Mouse (Mus musculus): ENCODE measurements around the gene Gm20388. TPM values are rescaled to one million over a fixed set of nuclear protein-coding genes. Genes with fewer than 3 reads are reported as not detected.

The Gm20388 gene
- polyA plus RNA-seq, 1 experiment from 2014 or later = 2.5 TPM

- Histone ChIP-seq H3K27ac (no peak overlapping the region; the same call in 1 of the 2 replicates), H3K9me3 (replicated peaks) (no peaks in the 10 kb centered on the region), H3K4me1 (no peaks in the 10 kb centered on the region), H3K27me3 (ENCODE audit: low read depth, poor library complexity, severe bottlenecking) (no peaks in the 10 kb centered on the region), H3K4me3 (no peak overlapping the region), H3K36me3 (peaks cover 91% of the 10 kb centered on the region)
- 72% methylated on average over 8 of the region's 8 CpGs for WGBS
- DNase-seq (ENCODE audit: low spot score) = peak; percentile 45
Measured at GRCm38 (mm10) chr8:121977819-121978590, 2067.4 kb downstream of the Gm20388 start.

GRCm38 (mm10) chr8:121978670-121979069, 2068.0 kb downstream of the Gm20388 start:
- Histone ChIP-seq H3K27me3 (ENCODE audit: low read depth, poor library complexity, severe bottlenecking) (no peaks in the 10 kb centered on the region), H3K36me3 (peaks cover 96% of the 10 kb centered on the region), H3K9me3 (replicated peaks) (no peaks in the 10 kb centered on the region), H3K27ac (no peak overlapping the region), H3K4me3 (no peak overlapping the region), H3K4me1 (no peaks in the 10 kb centered on the region)
- 94% methylated on average over 13 of the region's 13 CpGs for whole genome bisulfite sequencing
- no peak for DNase-seq (ENCODE audit: low spot score)

GRCm38 (mm10) chr8:121980792-121981519, 2070.3 kb downstream of the Gm20388 start:
- Histone ChIP-seq H3K27ac (no peak overlapping the region), H3K9me3 (replicated peaks) (no peaks in the 10 kb centered on the region), H3K27me3 (ENCODE audit: low read depth, poor library complexity, severe bottlenecking) (no peaks in the 10 kb centered on the region), H3K4me3 (no peak overlapping the region), H3K4me1 (no peaks in the 10 kb centered on the region), H3K36me3 (peaks cover 96% of the 10 kb centered on the region)
- WGBS = 94% methylated on average over 11 of the region's 11 CpGs
- DNase-seq (ENCODE audit: low spot score) = no peak

- Histone ChIP-seq H3K9me3 (replicated peaks) (no peaks in the 10 kb centered on the region), H3K4me1 (no peaks in the 10 kb centered on the region), H3K36me3 (peaks cover 96% of the 10 kb centered on the region), H3K4me3 (no peak overlapping the region), H3K27ac (no peak overlapping the region), H3K27me3 (ENCODE audit: low read depth, poor library complexity, severe bottlenecking) (no peaks in the 10 kb centered on the region)
- WGBS = 94% methylated on average over 7 of the region's 7 CpGs
- no peak for DNase-seq (ENCODE audit: low spot score)
Measured at GRCm38 (mm10) chr8:121981520-121981895, 2070.9 kb downstream of the Gm20388 start.

GRCm38 (mm10) chr8:121985673-121986072, 2075.0 kb downstream of the Gm20388 start:
- no peak overlapping the region for H3K27ac ChIP-seq
- H3K9me3 ChIP-seq (replicated peaks) = no peaks in the 10 kb centered on the region
- no peaks in the 10 kb centered on the region for H3K27me3 ChIP-seq (ENCODE audit: low read depth, poor library complexity, severe bottlenecking)
- H3K4me3 ChIP-seq = no peak overlapping the region
- H3K4me1 ChIP-seq = no peaks in the 10 kb centered on the region
- DNase-seq (ENCODE audit: low spot score) = no peak
- 98% methylated on average over 3 of the region's 3 CpGs for WGBS
- H3K36me3 ChIP-seq = peaks cover 100% of the 10 kb centered on the region

- Histone ChIP-seq H3K4me3 (no peak overlapping the region), H3K36me3 (peaks cover 100% of the 10 kb centered on the region), H3K4me1 (no peaks in the 10 kb centered on the region), H3K27ac (no peak overlapping the region), H3K27me3 (ENCODE audit: low read depth, poor library complexity, severe bottlenecking) (no peaks in the 10 kb centered on the region), H3K9me3 (replicated peaks) (no peaks in the 10 kb centered on the region)
- 89% methylated on average over 5 of the region's 5 CpGs for WGBS
- DNase-seq (ENCODE audit: low spot score) = no peak
Measured at GRCm38 (mm10) chr8:121987892-121988291, 2077.3 kb downstream of the Gm20388 start.

- H3K4me1 ChIP-seq = no peaks in the 10 kb centered on the region
- H3K27ac ChIP-seq = no peak overlapping the region
- H3K4me3 ChIP-seq = no peak overlapping the region
- no peak for DNase-seq (ENCODE audit: low spot score)
- WGBS = 94% methylated on average over 9 of the region's 9 CpGs
- no peaks in the 10 kb centered on the region for H3K27me3 ChIP-seq (ENCODE audit: low read depth, poor library complexity, severe bottlenecking)
- peaks cover 95% of the 10 kb centered on the region for H3K36me3 ChIP-seq
- H3K9me3 ChIP-seq (replicated peaks) = no peaks in the 10 kb centered on the region
Measured at GRCm38 (mm10) chr8:121990506-121991255, 2080.0 kb downstream of the Gm20388 start.

GRCm38 (mm10) chr8:121991611-121992010, 2081.0 kb downstream of the Gm20388 start:
- 92% methylated on average over 7 of the region's 7 CpGs for WGBS
- no peaks in the 10 kb centered on the region for H3K9me3 ChIP-seq (replicated peaks)

GRCm38 (mm10) chr8:121992911-121993310, 2082.3 kb downstream of the Gm20388 start:
- H3K9me3 ChIP-seq (replicated peaks) = no peaks in the 10 kb centered on the region
- H3K4me1 ChIP-seq = no peaks in the 10 kb centered on the region
- 83% methylated on average over 4 of the region's 4 CpGs for WGBS
- peaks cover 95% of the 10 kb centered on the region for H3K36me3 ChIP-seq
- H3K27ac ChIP-seq = no peak overlapping the region
- H3K4me3 ChIP-seq = no peak overlapping the region
- no peaks in the 10 kb centered on the region for H3K27me3 ChIP-seq (ENCODE audit: low read depth, poor library complexity, severe bottlenecking)
- no peak for DNase-seq (ENCODE audit: low spot score)

More at GRCm38 (mm10) chr8:121991611-121992010, 2081.0 kb downstream of the Gm20388 start:
- no peak overlapping the region for H3K27ac ChIP-seq
- DNase-seq (ENCODE audit: low spot score) = no peak
- H3K36me3 ChIP-seq = peaks cover 95% of the 10 kb centered on the region
- H3K4me1 ChIP-seq = no peaks in the 10 kb centered on the region
- no peak overlapping the region for H3K4me3 ChIP-seq
- H3K27me3 ChIP-seq (ENCODE audit: low read depth, poor library complexity, severe bottlenecking) = no peaks in the 10 kb centered on the region

GRCm38 (mm10) chr8:121995112-121995511, 2084.5 kb downstream of the Gm20388 start:
- H3K9me3 ChIP-seq (replicated peaks) = no peaks in the 10 kb centered on the region
- H3K4me3 ChIP-seq = no peak overlapping the region
- DNase-seq (ENCODE audit: low spot score) = no peak
- H3K36me3 ChIP-seq = peaks cover 95% of the 10 kb centered on the region
- WGBS = 87% methylated on average over 4 of the region's 4 CpGs
- no peaks in the 10 kb centered on the region for H3K4me1 ChIP-seq
- no peaks in the 10 kb centered on the region for H3K27me3 ChIP-seq (ENCODE audit: low read depth, poor library complexity, severe bottlenecking)
- H3K27ac ChIP-seq = no peak overlapping the region

- Histone ChIP-seq H3K9me3 (replicated peaks) (no peaks in the 10 kb centered on the region), H3K4me3 (no peak overlapping the region), H3K4me1 (no peaks in the 10 kb centered on the region), H3K27me3 (ENCODE audit: low read depth, poor library complexity, severe bottlenecking) (no peaks in the 10 kb centered on the region), H3K27ac (no peak overlapping the region), H3K36me3 (peaks cover 95% of the 10 kb centered on the region)
- no peak for DNase-seq (ENCODE audit: low spot score)
- 92% methylated on average over 3 of the region's 3 CpGs for WGBS
Measured at GRCm38 (mm10) chr8:121995895-121996294, 2085.3 kb downstream of the Gm20388 start.

GRCm38 (mm10) chr8:121998631-121999030, 2088.0 kb downstream of the Gm20388 start:
- no peaks in the 10 kb centered on the region for H3K4me1 ChIP-seq
- H3K27ac ChIP-seq = no peak overlapping the region
- 95% methylated on average over 4 of the region's 4 CpGs for WGBS
- H3K27me3 ChIP-seq (ENCODE audit: low read depth, poor library complexity, severe bottlenecking) = no peaks in the 10 kb centered on the region
- no peaks in the 10 kb centered on the region for H3K9me3 ChIP-seq (replicated peaks)
- no peak overlapping the region for H3K4me3 ChIP-seq
- DNase-seq (ENCODE audit: low spot score) = no peak
- H3K36me3 ChIP-seq = peaks cover 95% of the 10 kb centered on the region

- WGBS = 93% methylated on average over 5 of the region's 5 CpGs
- no peaks in the 10 kb centered on the region for H3K4me1 ChIP-seq
- H3K9me3 ChIP-seq (replicated peaks) = no peaks in the 10 kb centered on the region
- peaks cover 98% of the 10 kb centered on the region for H3K36me3 ChIP-seq
- H3K4me3 ChIP-seq = no peak overlapping the region
- no peaks in the 10 kb centered on the region for H3K27me3 ChIP-seq (ENCODE audit: low read depth, poor library complexity, severe bottlenecking)
- no peak overlapping the region for H3K27ac ChIP-seq
- DNase-seq (ENCODE audit: low spot score) = no peak
Measured at GRCm38 (mm10) chr8:121999211-121999610, 2088.6 kb downstream of the Gm20388 start.
